Mouse (Mus musculus): ENCODE data around the gene Cyb561d2. TPM values are rescaled to one million over a fixed set of nuclear protein-coding genes. Genes with fewer than 3 reads are reported as not detected.

The Cyb561d2 gene
- polyA plus RNA-seq, 1 experiment from 2014 or later, result 24.7 TPM

GRCm38 (mm10) chr9:107542352-107542686, 326 bp upstream of the Cyb561d2 start:
- peaks cover 46% of the 10 kb centered on the region for H3K36me3 ChIP-seq (ENCODE audit: control insufficient read depth, insufficient read depth, low read length)

GRCm38 (mm10) chr9:107541005-107541404, 988 bp downstream of the Cyb561d2 start:
- H3K4me3 ChIP-seq (ENCODE audit: low read depth, low read length), result peak overlapping the region; percentile 71
- no peak overlapping the region for H3K27ac ChIP-seq (replicated peaks; ENCODE audit: low read depth, low read length)
- peak overlapping the region; percentile 92 for H3K4me2 ChIP-seq (ENCODE audit: low read depth, low read length)
- H3K27me3 ChIP-seq (replicated peaks; ENCODE audit: control insufficient read depth, insufficient read depth, low read length), result no peaks in the 10 kb centered on the region
- no peak for ATAC-seq (ENCODE audit: low read depth)
- peak overlapping the region; percentile 34; the same call in 1 of the 2 replicates for H3K9ac ChIP-seq (ENCODE audit: low read depth, low read length)
- DNase-seq (ENCODE audit: low spot score), result no peak
- H3K36me3 ChIP-seq (ENCODE audit: control insufficient read depth, insufficient read depth, low read length), result peaks cover 48% of the 10 kb centered on the region
- H3K4me1 ChIP-seq (ENCODE audit: control insufficient read depth, insufficient read depth, low read length), result peaks cover 21% of the 10 kb centered on the region
- WGBS, result 44% methylated on average over 10 of the region's 10 CpGs
- H3K9me3 ChIP-seq (ENCODE audit: control insufficient read depth, low read length), result no peaks in the 10 kb centered on the region

More at GRCm38 (mm10) chr9:107542352-107542686, 326 bp upstream of the Cyb561d2 start:
- no peak for DNase-seq (ENCODE audit: low spot score)
- peak overlapping the region; percentile 92 for H3K4me2 ChIP-seq (ENCODE audit: low read depth, low read length)
- no peaks in the 10 kb centered on the region for H3K9me3 ChIP-seq (ENCODE audit: control insufficient read depth, low read length)
- H3K27me3 ChIP-seq (replicated peaks; ENCODE audit: control insufficient read depth, insufficient read depth, low read length), result no peaks in the 10 kb centered on the region
- H3K4me3 ChIP-seq (ENCODE audit: low read depth, low read length), result peak overlapping the region; percentile 71
- H3K9ac ChIP-seq (ENCODE audit: low read depth, low read length), result peak overlapping the region; percentile 72
- H3K27ac ChIP-seq (replicated peaks; ENCODE audit: low read depth, low read length), result 0 out of 2 replicates have a peak overlapping the region, but pooled peaks have one; percentile 33
- H3K4me1 ChIP-seq (ENCODE audit: control insufficient read depth, insufficient read depth, low read length), result peaks cover 19% of the 10 kb centered on the region
- 1% methylated on average over 11 of the region's 11 CpGs for WGBS
- ATAC-seq (ENCODE audit: low read depth), result peak; percentile 1; the same call in 1 of the 2 replicates

DNA sequence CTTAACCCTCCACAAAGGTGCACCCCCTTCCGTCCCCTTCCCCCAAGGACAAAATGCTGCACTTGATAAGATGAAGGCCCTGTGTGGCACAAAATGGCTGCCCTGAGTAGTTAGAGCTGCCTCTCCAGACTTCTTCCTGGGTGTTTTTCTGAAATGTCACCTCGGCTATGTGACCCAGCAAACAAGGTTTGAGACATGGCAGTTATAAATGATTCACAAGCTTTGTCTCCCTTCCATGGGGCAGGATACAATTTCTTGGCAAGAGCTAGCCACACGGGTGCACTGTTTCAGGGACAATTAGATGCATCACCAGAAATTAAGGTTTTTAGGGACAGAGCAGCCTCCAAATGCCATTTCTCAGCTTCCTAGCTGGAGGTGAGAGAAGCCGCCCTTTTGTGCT, 1.6 kb downstream of the Cyb561d2 start:
- peak overlapping the region; percentile 92 for H3K4me2 ChIP-seq (ENCODE audit: low read depth, low read length)
- H3K27ac ChIP-seq (replicated peaks; ENCODE audit: low read depth, low read length), result no peak overlapping the region
- H3K4me1 ChIP-seq (ENCODE audit: control insufficient read depth, insufficient read depth, low read length), result peaks cover 27% of the 10 kb centered on the region
- H3K9me3 ChIP-seq (ENCODE audit: control insufficient read depth, low read length), result no peaks in the 10 kb centered on the region
- H3K36me3 ChIP-seq (ENCODE audit: control insufficient read depth, insufficient read depth, low read length), result peaks cover 48% of the 10 kb centered on the region
- no peak overlapping the region for H3K9ac ChIP-seq (ENCODE audit: low read depth, low read length)
- H3K27me3 ChIP-seq (replicated peaks; ENCODE audit: control insufficient read depth, insufficient read depth, low read length), result no peaks in the 10 kb centered on the region
- H3K4me3 ChIP-seq (ENCODE audit: low read depth, low read length), result no peak overlapping the region
- WGBS, result 64% methylated on average over 4 of the region's 4 CpGs
- ATAC-seq (ENCODE audit: low read depth) (no peak), DNase-seq (ENCODE audit: low spot score) (no peak)

GRCm38 (mm10) chr9:107539940-107540339, 2.1 kb downstream of the Cyb561d2 start:
- DNase-seq (ENCODE audit: low spot score), result no peak
- WGBS, result 97% methylated on average over 8 of the region's 8 CpGs

GRCm38 (mm10) chr9:107538711-107539110, 3.3 kb downstream of the Cyb561d2 start:
- 93% methylated on average over 3 of the region's 3 CpGs for WGBS
- DNase-seq (ENCODE audit: low spot score) (no peak), ATAC-seq (ENCODE audit: low read depth) (no peak)
- no peak overlapping the region for H3K4me2 ChIP-seq (ENCODE audit: low read depth, low read length)
- no peak overlapping the region for H3K27ac ChIP-seq (replicated peaks; ENCODE audit: low read depth, low read length)
- no peaks in the 10 kb centered on the region for H3K27me3 ChIP-seq (replicated peaks; ENCODE audit: control insufficient read depth, insufficient read depth, low read length)
- H3K9me3 ChIP-seq (ENCODE audit: control insufficient read depth, low read length), result no peaks in the 10 kb centered on the region
- H3K36me3 ChIP-seq (ENCODE audit: control insufficient read depth, insufficient read depth, low read length), result peaks cover 32% of the 10 kb centered on the region
- no peak overlapping the region for H3K9ac ChIP-seq (ENCODE audit: low read depth, low read length)
- H3K4me1 ChIP-seq (ENCODE audit: control insufficient read depth, insufficient read depth, low read length), result peaks cover 30% of the 10 kb centered on the region
- H3K4me3 ChIP-seq (ENCODE audit: low read depth, low read length), result no peak overlapping the region

More at GRCm38 (mm10) chr9:107539940-107540339, 2.1 kb downstream of the Cyb561d2 start:
- H3K27me3 ChIP-seq (replicated peaks; ENCODE audit: control insufficient read depth, insufficient read depth, low read length), result no peaks in the 10 kb centered on the region
- H3K9me3 ChIP-seq (ENCODE audit: control insufficient read depth, low read length), result no peaks in the 10 kb centered on the region
- no peak overlapping the region for H3K9ac ChIP-seq (ENCODE audit: low read depth, low read length)
- no peak overlapping the region for H3K27ac ChIP-seq (replicated peaks; ENCODE audit: low read depth, low read length)
- no peak overlapping the region for H3K4me3 ChIP-seq (ENCODE audit: low read depth, low read length)
- peaks cover 30% of the 10 kb centered on the region for H3K4me1 ChIP-seq (ENCODE audit: control insufficient read depth, insufficient read depth, low read length)
- no peak overlapping the region for H3K4me2 ChIP-seq (ENCODE audit: low read depth, low read length)
- peaks cover 43% of the 10 kb centered on the region for H3K36me3 ChIP-seq (ENCODE audit: control insufficient read depth, insufficient read depth, low read length)
- no peak for ATAC-seq (ENCODE audit: low read depth)

DNA sequence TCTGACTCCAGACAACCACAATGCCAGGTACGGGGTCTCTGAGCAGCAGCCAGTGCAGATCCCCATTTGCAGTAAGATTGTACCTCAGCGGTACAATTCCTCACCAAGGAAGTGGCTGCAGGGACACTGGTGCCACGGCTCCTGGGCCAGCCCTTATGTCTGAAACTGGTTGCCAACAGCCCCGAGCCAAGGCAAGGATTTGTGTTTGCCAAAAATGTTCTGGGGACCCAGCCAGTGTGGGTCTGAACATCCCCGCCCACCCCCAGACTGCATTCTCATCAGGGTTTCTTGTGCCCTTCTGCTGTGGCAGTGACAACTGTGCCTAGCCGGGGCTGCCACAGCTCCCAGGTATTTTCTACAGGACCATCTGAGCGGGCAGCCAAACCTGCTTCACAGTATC, 3.8 kb downstream of the Cyb561d2 start:
- ATAC-seq (ENCODE audit: low read depth) (no peak), DNase-seq (ENCODE audit: low spot score) (no peak)
- Histone ChIP-seq H3K4me1 (ENCODE audit: control insufficient read depth, insufficient read depth, low read length) (peaks cover 32% of the 10 kb centered on the region), H3K27ac (replicated peaks; ENCODE audit: low read depth, low read length) (no peak overlapping the region), H3K36me3 (ENCODE audit: control insufficient read depth, insufficient read depth, low read length) (peaks cover 32% of the 10 kb centered on the region), H3K4me2 (ENCODE audit: low read depth, low read length) (no peak overlapping the region), H3K4me3 (ENCODE audit: low read depth, low read length) (no peak overlapping the region), H3K9ac (ENCODE audit: low read depth, low read length) (no peak overlapping the region), H3K9me3 (ENCODE audit: control insufficient read depth, low read length) (no peaks in the 10 kb centered on the region), H3K27me3 (replicated peaks; ENCODE audit: control insufficient read depth, insufficient read depth, low read length) (no peaks in the 10 kb centered on the region)
- 99% methylated on average over 7 of the region's 7 CpGs for WGBS

- ATAC-seq (ENCODE audit: low read depth) (no peak), DNase-seq (ENCODE audit: low spot score) (no peak)
- H3K27me3 ChIP-seq (replicated peaks; ENCODE audit: control insufficient read depth, insufficient read depth, low read length), result no peaks in the 10 kb centered on the region
- peak overlapping the region; percentile 94 for H3K9ac ChIP-seq (ENCODE audit: low read depth, low read length)
- under 1% methylated on average over 33 of the region's 40 CpGs for WGBS
- H3K4me3 ChIP-seq (ENCODE audit: low read depth, low read length), result peak overlapping the region; percentile 91
- peak overlapping the region; percentile 87 for H3K27ac ChIP-seq (replicated peaks; ENCODE audit: low read depth, low read length)
- H3K4me1 ChIP-seq (ENCODE audit: control insufficient read depth, insufficient read depth, low read length), result peaks cover 23% of the 10 kb centered on the region
- H3K36me3 ChIP-seq (ENCODE audit: control insufficient read depth, insufficient read depth, low read length), result peaks cover 24% of the 10 kb centered on the region
- H3K9me3 ChIP-seq (ENCODE audit: control insufficient read depth, low read length), result no peaks in the 10 kb centered on the region
- peak overlapping the region; percentile 98 for H3K4me2 ChIP-seq (ENCODE audit: low read depth, low read length)
Measured at GRCm38 (mm10) chr9:107534408-107535202, 7.4 kb downstream of the Cyb561d2 start.

DNA sequence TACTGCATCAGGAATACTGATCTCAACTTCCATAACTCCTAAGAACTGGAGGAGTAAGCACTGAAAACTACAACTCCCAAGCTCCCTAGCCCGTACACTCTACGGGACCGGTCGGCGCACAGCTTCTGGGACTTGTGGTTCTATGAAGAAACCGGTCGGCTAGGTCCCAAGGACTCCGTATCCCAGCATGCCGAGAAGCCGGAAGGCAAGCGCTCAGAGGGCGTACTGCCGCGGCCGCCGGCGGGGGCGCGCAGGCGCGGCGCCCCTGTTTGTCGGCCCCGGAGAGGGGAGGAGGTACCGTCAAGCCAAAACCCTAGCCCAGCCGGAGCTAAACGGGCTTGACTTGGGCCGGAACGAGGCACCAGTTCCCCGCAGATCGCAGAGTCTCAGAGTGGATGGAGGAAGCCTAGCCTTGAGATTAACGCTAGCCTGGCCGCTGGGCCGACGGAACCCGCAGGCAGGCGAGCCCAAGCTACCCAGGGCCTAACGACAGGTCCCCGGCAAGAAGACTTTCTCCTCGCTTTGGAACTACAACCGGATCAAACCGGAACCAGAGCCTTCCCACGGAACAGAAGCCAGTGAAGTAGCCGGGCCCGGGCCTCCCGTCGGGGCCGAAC, 8.1 kb downstream of the Cyb561d2 start, which contains the start of gene Tmem115:
Tmem115 (plus strand) TSS at position 155 of the 617 bp plus-strand sequence.
- H3K4me2 ChIP-seq (ENCODE audit: low read depth, low read length), result peak within 1 kb of the TSS; percentile 98
- H3K4me3 ChIP-seq (ENCODE audit: low read depth, low read length), result peak within 1 kb of the TSS; percentile 91
- ATAC-seq (ENCODE audit: low read depth) (peak; percentile 99), DNase-seq (ENCODE audit: low spot score) (peak; percentile 100)
- 1% methylated on average over 38 of the region's 48 CpGs for WGBS
- H3K36me3 ChIP-seq (ENCODE audit: control insufficient read depth, insufficient read depth, low read length), result peaks cover 17% of the 10 kb centered on the region
- no peaks in the 10 kb centered on the region for H3K9me3 ChIP-seq (ENCODE audit: control insufficient read depth, low read length)
- H3K27me3 ChIP-seq (replicated peaks; ENCODE audit: control insufficient read depth, insufficient read depth, low read length), result no peaks in the 10 kb centered on the region
- peaks cover 23% of the 10 kb centered on the region for H3K4me1 ChIP-seq (ENCODE audit: control insufficient read depth, insufficient read depth, low read length)
- H3K9ac ChIP-seq (ENCODE audit: low read depth, low read length), result peak within 1 kb of the TSS; percentile 94
- peak within 1 kb of the TSS; percentile 87 for H3K27ac ChIP-seq (replicated peaks; ENCODE audit: low read depth, low read length)
